Mouse (Mus musculus) liver, embryonic 14 days (tissue): Measurements from ENCODE around the gene Tas2r139. TPM values are rescaled to one million over a fixed set of nuclear protein-coding genes. Genes with fewer than 3 reads are reported as not detected.

Experiments used
- polyA plus RNA-seq: library from polyadenylated mRNA; depleted of rRNA; stranded (reverse); fragments of >200 nt; gene quantifications from 2 replicates; pipeline ENCODE4 v1.2.3, GENCODE M21; 2012; rRNA removed

Gene Tas2r139
- not detected in 2 replicates for polyA plus RNA-seq

DNA sequence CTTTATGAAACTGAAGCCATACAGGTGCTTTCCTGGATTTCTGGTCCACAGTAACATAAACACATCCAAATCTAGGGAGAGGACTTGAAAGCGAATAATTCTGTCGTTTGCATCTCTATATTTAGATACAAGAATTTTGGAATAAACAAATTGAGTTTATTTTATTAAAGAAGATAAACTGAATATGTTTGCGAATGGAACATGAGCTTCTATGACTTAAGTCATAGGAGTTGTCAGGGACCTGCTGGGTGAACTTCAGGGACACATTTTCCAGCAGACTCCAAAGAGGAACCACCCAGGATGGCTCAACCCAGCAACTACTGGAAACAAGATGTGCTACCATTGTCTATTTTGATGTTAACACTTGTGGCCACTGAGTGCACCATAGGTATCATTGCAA lies at the start of gene Tas2r139:
TSS of gene Tas2r139 (plus strand) at position 301 of the 400 bp plus-strand sequence.

Other genes with a start within 250 kb of the Tas2r139 start
- gene Sval1, start 189.3 kb upstream of the Tas2r139 start, polyA plus RNA-seq, result not detected in 2 replicates
- gene Sval3, start 172.8 kb upstream of the Tas2r139 start, polyA plus RNA-seq, result not detected in 2 replicates
- gene Sva, start 102.5 kb upstream of the Tas2r139 start, polyA plus RNA-seq, result not detected in 2 replicates
- not detected in 2 replicates for gene Tas2r144, start 74.4 kb downstream of the Tas2r139 start, polyA plus RNA-seq
- 4.6 and 5.2 TPM in 2 replicates for gene Gstk1, start 105.0 kb downstream of the Tas2r139 start, polyA plus RNA-seq
- 0.05 TPM in 1 of 2 replicates, not detected in the other for gene Tmem139, start 121.0 kb downstream of the Tas2r139 start, polyA plus RNA-seq
- gene Casp2, start 124.0 kb downstream of the Tas2r139 start, polyA plus RNA-seq, result 26.3 and 29.7 TPM in 2 replicates
- 0.20 and 0.26 TPM in 2 replicates for gene Clcn1, start 145.7 kb downstream of the Tas2r139 start, polyA plus RNA-seq
- gene Fam131b, start 183.7 kb downstream of the Tas2r139 start, polyA plus RNA-seq, result 0.06 and 0.08 TPM in 2 replicates
- gene Zyx, start 208.7 kb downstream of the Tas2r139 start, polyA plus RNA-seq, result 22.2 and 28.6 TPM in 2 replicates
- gene Epha1, start 232.3 kb downstream of the Tas2r139 start, polyA plus RNA-seq, result 3.7 and 4.0 TPM in 2 replicates